Mouse (Mus musculus): ENCODE measurements around the gene Slc38a1. TPM values are rescaled to one million over a fixed set of nuclear protein-coding genes. Genes with fewer than 3 reads are reported as not detected.

Gene Slc38a1
- polyA plus RNA-seq, 1 experiment from 2014 or later, result 120 TPM

GRCm38 (mm10) chr15:96598888-96599578 lies 43.7 kb downstream of the Slc38a1 start:
- no peak overlapping the region for H3K27ac ChIP-seq (replicated peaks)
- peaks cover 5% of the 10 kb centered on the region for H3K4me1 ChIP-seq
- H3K9me3 ChIP-seq, result no peaks in the 10 kb centered on the region
- 75% methylated on average over 11 of the region's 11 CpGs for WGBS
- no peaks in the 10 kb centered on the region for H3K27me3 ChIP-seq (replicated peaks; ENCODE audit: low read depth, poor library complexity, severe bottlenecking)
- no peak overlapping the region for H3K4me3 ChIP-seq
- H3K36me3 ChIP-seq (replicated peaks), result peaks cover 92% of the 10 kb centered on the region
- DNase-seq (ENCODE audit: low spot score), result no peak

GRCm38 (mm10) chr15:96597116-96597515 lies 45.6 kb downstream of the Slc38a1 start:
- H3K36me3 ChIP-seq (replicated peaks), result peaks cover 94% of the 10 kb centered on the region
- WGBS, result 94% methylated on average over 9 of the region's 9 CpGs

GRCm38 (mm10) chr15:96594316-96594715 lies 48.4 kb downstream of the Slc38a1 start:
- Histone ChIP-seq H3K4me1 (peaks cover 21% of the 10 kb centered on the region), H3K9me3 (no peaks in the 10 kb centered on the region), H3K36me3 (replicated peaks) (peaks cover 96% of the 10 kb centered on the region), H3K27ac (replicated peaks) (no peak overlapping the region), H3K27me3 (replicated peaks; ENCODE audit: low read depth, poor library complexity, severe bottlenecking) (no peaks in the 10 kb centered on the region), H3K4me3 (no peak overlapping the region)
- no peak for DNase-seq (ENCODE audit: low spot score)
- 93% methylated on average over 7 of the region's 7 CpGs for WGBS

More at GRCm38 (mm10) chr15:96597116-96597515, 45.6 kb downstream of the Slc38a1 start:
- H3K4me3 ChIP-seq, result no peak overlapping the region
- H3K9me3 ChIP-seq, result no peaks in the 10 kb centered on the region
- no peak overlapping the region for H3K27ac ChIP-seq (replicated peaks)
- no peaks in the 10 kb centered on the region for H3K27me3 ChIP-seq (replicated peaks; ENCODE audit: low read depth, poor library complexity, severe bottlenecking)
- peaks cover 21% of the 10 kb centered on the region for H3K4me1 ChIP-seq
- no peak for DNase-seq (ENCODE audit: low spot score)

- no peaks in the 10 kb centered on the region for H3K27me3 ChIP-seq (replicated peaks; ENCODE audit: low read depth, poor library complexity, severe bottlenecking)
- peaks cover 17% of the 10 kb centered on the region for H3K4me1 ChIP-seq
- 89% methylated on average over 7 of the region's 7 CpGs for WGBS
- H3K36me3 ChIP-seq (replicated peaks), result peaks cover 96% of the 10 kb centered on the region
- DNase-seq (ENCODE audit: low spot score), result no peak
- no peak overlapping the region for H3K27ac ChIP-seq (replicated peaks)
- no peak overlapping the region for H3K4me3 ChIP-seq
- no peaks in the 10 kb centered on the region for H3K9me3 ChIP-seq
Measured at GRCm38 (mm10) chr15:96593866-96594265, 48.8 kb downstream of the Slc38a1 start.

- H3K27me3 ChIP-seq (replicated peaks; ENCODE audit: low read depth, poor library complexity, severe bottlenecking), result no peaks in the 10 kb centered on the region
- peaks cover 16% of the 10 kb centered on the region for H3K4me1 ChIP-seq
- H3K36me3 ChIP-seq (replicated peaks), result peaks cover 97% of the 10 kb centered on the region
- H3K4me3 ChIP-seq, result no peak overlapping the region
- 74% methylated on average over 6 of the region's 6 CpGs for WGBS
- H3K9me3 ChIP-seq, result no peaks in the 10 kb centered on the region
- H3K27ac ChIP-seq (replicated peaks), result no peak overlapping the region
- DNase-seq (ENCODE audit: low spot score), result no peak
Measured at GRCm38 (mm10) chr15:96593457-96593856, 49.3 kb downstream of the Slc38a1 start.

- Histone ChIP-seq H3K36me3 (replicated peaks) (peaks cover 97% of the 10 kb centered on the region), H3K27me3 (replicated peaks; ENCODE audit: low read depth, poor library complexity, severe bottlenecking) (no peaks in the 10 kb centered on the region), H3K4me1 (peaks cover 16% of the 10 kb centered on the region), H3K4me3 (no peak overlapping the region), H3K9me3 (no peaks in the 10 kb centered on the region), H3K27ac (replicated peaks) (no peak overlapping the region)
- no peak for DNase-seq (ENCODE audit: low spot score)
- 81% methylated on average over 13 of the region's 13 CpGs for WGBS
Measured at GRCm38 (mm10) chr15:96592976-96593375, 49.7 kb downstream of the Slc38a1 start.

GRCm38 (mm10) chr15:96591876-96592417 lies 50.8 kb downstream of the Slc38a1 start:
- H3K27ac ChIP-seq (replicated peaks), result no peak overlapping the region
- 86% methylated on average over 10 of the region's 10 CpGs for WGBS
- no peaks in the 10 kb centered on the region for H3K27me3 ChIP-seq (replicated peaks; ENCODE audit: low read depth, poor library complexity, severe bottlenecking)
- H3K4me3 ChIP-seq, result no peak overlapping the region
- peaks cover 16% of the 10 kb centered on the region for H3K4me1 ChIP-seq
- peaks cover 97% of the 10 kb centered on the region for H3K36me3 ChIP-seq (replicated peaks)
- H3K9me3 ChIP-seq, result no peaks in the 10 kb centered on the region
- no peak for DNase-seq (ENCODE audit: low spot score)

GRCm38 (mm10) chr15:96588996-96589657 lies 53.6 kb downstream of the Slc38a1 start:
- peaks cover 16% of the 10 kb centered on the region for H3K4me1 ChIP-seq
- 91% methylated on average over 9 of the region's 9 CpGs for WGBS
- no peaks in the 10 kb centered on the region for H3K9me3 ChIP-seq
- no peak overlapping the region for H3K4me3 ChIP-seq
- DNase-seq (ENCODE audit: low spot score), result no peak
- peaks cover 100% of the 10 kb centered on the region for H3K36me3 ChIP-seq (replicated peaks)
- H3K27ac ChIP-seq (replicated peaks), result no peak overlapping the region
- no peaks in the 10 kb centered on the region for H3K27me3 ChIP-seq (replicated peaks; ENCODE audit: low read depth, poor library complexity, severe bottlenecking)

- peaks cover 100% of the 10 kb centered on the region for H3K36me3 ChIP-seq (replicated peaks)
- H3K4me1 ChIP-seq, result peaks cover 8% of the 10 kb centered on the region; the same call in 1 of the 2 replicates
- H3K27me3 ChIP-seq (replicated peaks; ENCODE audit: low read depth, poor library complexity, severe bottlenecking), result no peaks in the 10 kb centered on the region
- WGBS, result 94% methylated on average over 8 of the region's 8 CpGs
- H3K4me3 ChIP-seq, result no peak overlapping the region
- no peak overlapping the region for H3K27ac ChIP-seq (replicated peaks)
- no peak for DNase-seq (ENCODE audit: low spot score)
- H3K9me3 ChIP-seq, result no peaks in the 10 kb centered on the region
Measured at GRCm38 (mm10) chr15:96587998-96588397, 54.7 kb downstream of the Slc38a1 start.

GRCm38 (mm10) chr15:96583371-96584008 lies 59.2 kb downstream of the Slc38a1 start:
- peaks cover 86% of the 10 kb centered on the region for H3K36me3 ChIP-seq (replicated peaks)
- H3K27me3 ChIP-seq (replicated peaks; ENCODE audit: low read depth, poor library complexity, severe bottlenecking), result no peaks in the 10 kb centered on the region
- no peak for DNase-seq (ENCODE audit: low spot score)
- no peaks in the 10 kb centered on the region for H3K4me1 ChIP-seq
- H3K9me3 ChIP-seq, result no peaks in the 10 kb centered on the region
- H3K27ac ChIP-seq (replicated peaks), result no peak overlapping the region
- no peak overlapping the region for H3K4me3 ChIP-seq
- 96% methylated on average over 15 of the region's 15 CpGs for WGBS

GRCm38 (mm10) chr15:96576998-96577397 lies 65.7 kb downstream of the Slc38a1 start:
- Histone ChIP-seq H3K36me3 (replicated peaks) (peaks cover 77% of the 10 kb centered on the region), H3K4me1 (no peaks in the 10 kb centered on the region), H3K27me3 (replicated peaks; ENCODE audit: low read depth, poor library complexity, severe bottlenecking) (no peaks in the 10 kb centered on the region), H3K9me3 (no peaks in the 10 kb centered on the region), H3K27ac (replicated peaks) (no peak overlapping the region), H3K4me3 (no peak overlapping the region)
- DNase-seq (ENCODE audit: low spot score), result no peak
- WGBS, result 94% methylated on average over 5 of the region's 5 CpGs

- WGBS, result 81% methylated on average over 2 of the region's 2 CpGs
- peaks cover 11% of the 10 kb centered on the region for H3K4me1 ChIP-seq
Measured at GRCm38 (mm10) chr15:96568983-96569363, 73.7 kb downstream of the Slc38a1 start.

More at GRCm38 (mm10) chr15:96568983-96569363, 73.7 kb downstream of the Slc38a1 start:
- no peak overlapping the region for H3K4me3 ChIP-seq
- H3K9me3 ChIP-seq, result no peaks in the 10 kb centered on the region
- no peaks in the 10 kb centered on the region for H3K27me3 ChIP-seq (replicated peaks; ENCODE audit: low read depth, poor library complexity, severe bottlenecking)
- peaks cover 11% of the 10 kb centered on the region for H3K36me3 ChIP-seq (replicated peaks)
- DNase-seq (ENCODE audit: low spot score), result no peak
- H3K27ac ChIP-seq (replicated peaks), result no peak overlapping the region
